Mouse (Mus musculus) kidney, adult 9 months (tissue): Measurements from ENCODE around the gene Slbp.
A peak's percentile ranks its signal among the peaks of the same experiment; 100 is the strongest.

Source experiments
- DNase-seq: peaks from one replicate; pipeline ENCODE4 v3.0.0; 2022

The Slbp gene

DNA sequence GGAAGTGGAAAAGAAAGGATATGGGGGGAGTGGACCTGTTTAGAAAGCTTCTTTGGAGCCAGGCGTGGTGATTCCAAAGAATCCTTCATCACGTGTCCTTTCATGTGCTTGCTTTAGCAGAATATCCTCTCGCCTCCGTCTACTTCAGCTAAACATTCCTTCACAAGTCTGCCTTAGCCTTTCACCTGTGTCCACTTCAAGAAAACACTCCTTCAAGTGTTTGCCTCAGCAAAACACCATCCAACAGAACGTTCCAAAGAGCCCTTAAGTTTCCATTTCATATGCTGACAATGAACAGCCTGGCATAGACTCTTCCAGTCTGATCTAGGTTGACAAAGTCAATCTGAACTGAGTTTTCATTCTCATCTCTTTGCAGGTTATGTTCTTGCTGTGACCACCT is 25.9 kb upstream of the Slbp start:
- no peak for DNase-seq

DNA sequence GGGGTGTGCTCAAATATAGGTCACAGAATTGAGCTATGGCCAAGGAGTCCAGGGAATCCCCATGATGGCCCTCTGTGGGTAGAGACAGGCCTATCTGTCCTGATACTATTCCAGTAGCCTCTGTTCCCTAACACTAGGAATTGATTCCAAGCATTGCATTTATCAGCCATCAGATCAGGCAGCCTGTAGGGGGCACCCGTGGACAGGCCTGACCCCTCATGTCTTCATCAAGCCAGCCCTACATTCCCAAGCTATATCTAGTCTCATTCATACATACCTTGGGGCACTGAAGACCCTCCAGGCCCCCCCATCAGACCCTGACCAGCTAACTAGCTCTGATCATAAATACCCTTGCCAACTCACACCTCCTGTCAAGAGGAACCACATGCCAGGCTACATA is 23.6 kb upstream of the Slbp start:
- peak; percentile 74 for DNase-seq

DNA sequence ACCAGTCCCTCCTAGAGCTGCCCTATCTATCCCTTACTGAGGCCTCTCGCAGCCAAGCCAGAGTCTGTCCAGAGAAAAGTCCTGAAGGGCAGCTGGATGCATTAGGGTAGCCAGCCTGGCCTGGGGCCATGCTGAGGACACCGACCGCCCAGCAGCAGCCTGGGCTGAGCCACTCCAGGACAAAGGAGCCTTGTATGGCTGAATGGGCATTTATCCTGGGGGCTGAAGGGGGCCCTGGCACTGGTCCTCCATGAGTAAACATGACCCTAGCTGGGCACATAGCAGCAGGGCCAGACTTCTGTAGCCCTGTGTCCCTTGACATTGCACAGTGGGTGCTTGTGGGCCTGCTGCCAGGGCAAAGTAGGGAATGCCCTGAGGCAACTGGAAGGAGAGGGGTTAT is 22.1 kb upstream of the Slbp start:
- DNase-seq: no peak

DNA sequence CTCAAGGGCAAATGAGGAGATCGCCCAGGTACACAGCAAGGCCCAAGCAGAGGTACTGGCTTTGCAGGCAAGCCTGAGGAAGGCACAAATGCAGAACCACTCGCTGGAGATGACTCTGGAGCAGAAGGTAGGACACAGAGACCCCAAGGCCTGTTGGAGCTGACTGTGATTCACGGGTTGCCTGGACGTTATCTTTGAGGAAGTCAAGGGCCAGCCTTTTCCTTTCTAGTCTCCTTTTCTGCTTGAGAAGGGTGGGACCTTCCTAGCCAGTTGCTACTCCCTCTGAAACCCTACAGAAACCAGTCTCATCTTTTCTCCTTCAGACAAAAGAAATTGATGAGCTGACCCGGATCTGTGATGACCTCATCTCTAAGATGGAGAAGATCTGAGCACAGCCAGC is 19.3 kb upstream of the Slbp start:
- no peak for DNase-seq

DNA sequence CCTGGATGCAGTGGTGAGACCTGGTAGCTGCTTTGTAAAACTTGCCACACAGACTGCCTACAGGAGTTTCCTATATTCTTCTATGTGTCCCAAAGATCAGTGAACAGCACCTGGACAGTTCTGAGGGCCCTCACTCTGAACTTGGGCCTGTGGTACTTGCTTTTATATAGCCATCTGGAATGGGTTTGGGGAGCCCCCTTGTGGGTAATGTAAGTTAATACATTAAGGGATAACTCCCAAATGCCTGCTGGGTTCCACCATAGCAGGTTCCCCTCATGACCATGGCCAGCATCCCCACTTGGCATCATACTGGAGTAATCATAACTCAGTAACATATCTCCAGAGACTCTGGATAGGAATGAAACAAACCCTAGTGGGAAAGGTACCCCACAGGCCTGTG is 15.8 kb upstream of the Slbp start:
- DNase-seq: peak; percentile 39

DNA sequence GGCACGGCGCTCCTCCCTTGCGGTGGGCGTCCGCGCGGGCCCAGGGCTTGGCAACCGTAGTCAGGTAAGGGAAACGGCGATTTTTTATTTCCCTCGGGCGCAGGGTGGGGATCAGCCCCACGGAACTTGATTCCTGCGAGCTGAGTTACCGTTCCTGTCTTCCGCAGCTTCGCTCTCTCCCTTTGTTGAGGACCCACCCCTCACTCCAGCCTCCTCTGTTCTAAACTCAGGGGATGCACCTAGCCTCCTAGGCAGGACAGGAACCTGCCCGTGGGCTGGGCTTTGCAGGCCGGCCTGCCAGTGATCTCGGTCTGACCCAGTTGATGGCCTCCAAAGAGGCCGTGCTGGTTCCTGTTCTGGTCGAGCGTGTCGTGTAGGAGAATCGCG is 6.3 kb upstream of the Slbp start:
- DNase-seq: peak; percentile 26

DNA sequence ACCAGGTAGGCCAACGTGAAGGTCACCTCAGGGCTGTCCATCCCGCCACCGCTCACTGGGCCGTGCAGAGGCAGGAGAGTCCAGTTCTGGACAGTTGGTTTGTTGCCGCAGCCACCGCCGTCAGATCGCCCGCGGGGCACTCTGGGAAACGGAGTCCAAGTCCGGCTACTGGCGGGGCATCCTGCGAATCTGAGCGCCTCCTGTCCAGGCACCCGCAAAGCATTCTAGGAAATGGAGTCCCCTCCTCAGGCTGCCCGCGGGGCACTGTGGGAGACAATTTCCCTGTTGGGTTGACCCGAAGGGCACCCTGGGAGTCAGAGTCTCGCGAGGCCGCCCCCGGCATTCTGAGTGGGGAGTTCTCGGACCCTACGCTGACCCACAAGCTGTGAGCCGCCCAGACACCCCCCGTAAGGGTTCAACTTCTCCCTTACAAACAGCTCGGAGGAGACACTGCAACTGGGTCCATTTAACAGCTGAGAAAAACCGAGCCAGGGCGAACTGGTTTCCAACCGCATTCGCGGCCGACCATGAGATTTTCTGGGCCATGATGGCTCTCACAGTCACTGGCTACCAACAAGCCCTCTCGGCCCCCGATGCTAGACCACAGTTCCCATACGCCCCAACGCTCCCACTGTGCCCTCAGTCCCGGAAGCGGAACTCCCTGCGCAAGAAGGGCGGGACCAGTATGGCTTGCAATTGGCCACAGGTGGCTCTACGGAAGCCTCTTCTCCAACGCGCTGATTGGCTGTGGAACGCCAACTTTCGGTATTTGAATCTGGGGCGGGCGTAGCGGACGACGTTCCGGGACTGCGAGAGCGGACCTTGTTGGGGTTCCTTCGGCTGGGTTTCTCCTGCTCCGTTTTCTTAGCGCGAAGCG is 5.7 kb upstream of the Slbp start, which contains the start of the genes Tacc3 and Tmem129:
Tacc3 (plus strand) TSS at position 342 of the 877 bp plus-strand sequence.
Tmem129 (minus strand) TSS at position 630 of the 877 bp plus-strand sequence.
- DNase-seq: peak; percentile 99

DNA sequence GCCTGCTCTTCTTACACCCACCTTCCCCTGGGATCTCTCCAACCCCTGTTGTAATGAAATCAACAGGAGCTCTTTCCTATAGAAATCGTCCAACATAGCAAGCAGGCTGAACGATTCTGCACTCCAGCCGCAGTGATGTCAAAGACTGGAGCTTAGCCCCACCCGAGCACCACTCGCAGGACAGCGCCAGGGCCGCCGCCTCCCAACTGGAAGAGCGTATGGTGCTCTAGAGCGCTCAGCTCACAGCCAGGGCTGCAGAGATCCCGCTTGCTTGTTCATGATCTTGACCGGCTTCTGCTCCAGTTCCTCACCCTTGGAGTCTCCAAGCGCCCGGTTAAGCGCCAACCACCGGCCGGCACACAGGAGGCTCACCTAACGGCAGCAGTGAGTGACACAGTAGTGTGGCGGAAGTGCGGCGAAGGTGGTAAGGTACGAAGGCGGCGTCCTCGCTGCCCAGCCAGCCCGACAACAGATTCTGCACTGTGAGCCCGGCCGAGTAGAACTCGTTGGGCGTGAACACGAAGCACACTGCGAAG is 4.9 kb upstream of the Slbp start:
- DNase-seq: no peak

DNA sequence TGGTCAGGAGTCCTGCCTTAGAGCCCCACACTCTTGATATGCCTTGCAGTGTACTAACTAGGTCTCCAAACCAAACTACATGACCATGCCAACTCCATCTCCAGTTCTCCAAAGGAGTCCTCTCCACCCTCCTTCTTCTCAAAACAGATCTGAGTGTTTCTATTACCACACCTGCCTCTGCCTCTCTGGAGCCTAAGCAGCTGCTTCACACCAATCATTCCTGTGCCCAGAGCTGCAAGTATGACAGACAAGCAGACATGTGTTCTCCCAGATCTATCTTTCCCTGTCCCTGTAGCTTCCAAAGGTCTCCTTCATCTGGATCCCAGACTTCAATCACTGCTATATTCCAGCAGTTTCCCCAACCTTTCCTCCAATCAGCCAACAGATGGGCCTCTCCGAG is 4.4 kb upstream of the Slbp start:
- no peak for DNase-seq

DNA sequence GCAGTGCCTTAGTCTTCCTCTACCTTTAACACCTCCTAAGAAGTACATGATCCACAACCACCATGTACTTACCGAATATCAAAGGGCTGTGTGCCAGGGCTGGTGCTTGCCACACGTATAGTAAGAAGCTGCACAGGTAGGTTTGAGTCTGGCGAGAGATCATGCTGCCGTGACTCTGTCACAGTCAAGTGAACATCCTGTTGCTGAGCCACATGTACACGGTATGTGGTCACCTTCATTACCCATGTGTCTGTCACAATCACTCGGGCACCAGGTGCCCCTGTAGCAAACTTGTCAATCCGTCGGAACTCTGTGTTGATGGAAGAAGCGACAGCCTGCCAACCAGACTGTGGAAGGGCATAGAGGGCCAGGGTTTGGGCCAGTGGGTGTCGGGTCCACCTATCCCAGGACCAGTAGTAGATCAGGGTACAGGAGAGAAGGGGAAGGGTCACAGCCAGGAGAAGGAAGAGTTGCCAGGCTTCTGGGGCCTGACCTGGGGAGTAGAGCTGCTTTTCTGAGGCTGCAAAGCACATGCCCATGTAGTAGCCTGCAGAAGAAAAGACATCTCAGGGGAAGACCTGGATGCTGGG is 3.0 kb upstream of the Slbp start:
- DNase-seq: no peak

DNA sequence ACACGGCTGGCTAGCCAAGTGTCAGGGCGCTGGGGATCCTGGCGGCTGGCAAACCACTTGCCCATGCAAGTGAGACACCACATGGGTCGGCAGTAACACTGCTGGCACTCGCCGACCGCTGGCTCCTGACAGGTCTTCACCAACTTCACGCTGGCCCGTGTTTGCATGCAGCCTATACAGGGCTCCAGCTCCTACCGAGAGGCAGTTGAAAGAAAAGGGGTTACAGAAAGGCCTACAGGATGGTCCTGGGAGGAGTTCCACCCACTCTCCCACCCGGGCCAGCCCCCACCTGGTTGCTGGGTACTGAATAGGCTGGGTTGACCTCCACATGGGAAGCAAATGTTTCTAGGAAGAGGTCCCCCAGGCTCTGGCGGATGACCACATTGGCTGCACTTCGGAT is 2.0 kb upstream of the Slbp start:
- no peak for DNase-seq

DNA sequence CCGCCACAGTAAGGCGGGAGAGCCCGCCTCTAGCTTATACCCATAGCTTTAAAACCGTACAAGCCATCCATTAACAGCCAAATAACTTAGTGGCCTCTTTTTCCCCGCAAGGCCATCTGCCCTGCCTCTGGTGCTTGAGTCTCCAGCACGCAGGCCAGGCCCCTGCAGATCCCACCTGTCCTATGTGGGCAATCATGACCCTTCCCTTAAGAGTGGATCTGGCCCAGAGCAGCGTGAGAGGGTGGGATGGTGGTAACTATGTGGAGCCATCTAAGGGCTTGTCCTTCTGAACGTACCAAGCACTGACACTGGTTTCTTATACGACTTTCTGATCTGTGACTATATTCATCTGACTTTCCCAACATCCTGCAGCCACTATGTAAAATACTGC is 404 bp upstream of the Slbp start:
- DNase-seq: no peak

DNA sequence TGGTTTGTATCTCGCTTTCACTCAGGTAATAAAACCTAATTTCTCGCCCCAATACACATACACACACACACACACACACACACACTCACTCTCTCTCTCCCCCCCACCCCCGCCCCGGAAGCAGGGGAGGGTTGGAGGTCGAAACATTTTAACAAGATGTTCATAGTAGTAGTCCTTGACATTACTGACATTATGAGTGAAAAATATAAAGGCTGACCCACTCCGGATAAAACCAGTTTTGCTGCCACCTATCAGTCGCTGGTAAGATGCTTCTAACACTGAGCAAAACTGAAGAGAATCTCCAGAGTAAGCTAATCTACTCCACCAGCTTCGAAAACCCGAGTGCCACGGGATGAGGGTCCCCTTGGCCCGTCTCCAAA is 843 bp downstream of the Slbp start:
- DNase-seq: no peak

DNA sequence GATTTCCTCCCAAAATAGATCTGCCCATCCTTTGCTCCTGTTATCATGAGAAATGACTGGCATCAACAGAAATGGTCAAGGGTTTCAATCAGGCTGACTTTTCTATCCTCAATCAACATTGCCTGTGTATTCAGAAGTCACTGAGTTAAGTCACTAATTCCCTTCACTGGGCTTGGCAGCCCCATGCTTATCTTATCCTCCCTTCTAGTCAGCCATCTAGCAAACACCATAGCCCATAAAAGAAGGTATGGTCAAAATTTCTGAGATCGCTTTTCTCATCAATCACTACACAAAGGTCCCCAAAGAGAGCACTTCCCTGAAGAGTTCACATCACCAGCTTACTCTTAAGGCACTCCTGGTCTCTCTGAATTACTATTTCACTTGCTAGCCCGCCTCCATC is 1.4 kb downstream of the Slbp start:
- no peak for DNase-seq

DNA sequence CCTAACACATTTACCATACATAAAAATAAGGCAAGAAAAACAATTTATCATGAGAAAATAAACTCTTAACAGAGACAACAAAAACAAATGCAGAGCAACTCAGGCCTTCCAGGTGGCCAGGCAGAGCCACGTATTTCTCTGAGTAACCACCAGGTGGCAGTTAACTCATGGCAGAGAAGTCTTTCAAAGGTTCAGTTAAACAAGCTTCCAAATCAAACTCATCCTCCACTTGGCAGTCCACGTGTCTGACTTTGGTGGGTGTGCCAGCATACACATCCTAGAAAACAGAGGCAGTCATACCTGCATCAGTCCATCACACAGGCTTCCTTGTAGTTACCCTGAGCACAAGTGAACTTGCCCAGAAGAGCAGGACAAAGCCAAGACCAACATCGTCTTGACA is 11.7 kb downstream of the Slbp start:
- peak; percentile 59 for DNase-seq

DNA sequence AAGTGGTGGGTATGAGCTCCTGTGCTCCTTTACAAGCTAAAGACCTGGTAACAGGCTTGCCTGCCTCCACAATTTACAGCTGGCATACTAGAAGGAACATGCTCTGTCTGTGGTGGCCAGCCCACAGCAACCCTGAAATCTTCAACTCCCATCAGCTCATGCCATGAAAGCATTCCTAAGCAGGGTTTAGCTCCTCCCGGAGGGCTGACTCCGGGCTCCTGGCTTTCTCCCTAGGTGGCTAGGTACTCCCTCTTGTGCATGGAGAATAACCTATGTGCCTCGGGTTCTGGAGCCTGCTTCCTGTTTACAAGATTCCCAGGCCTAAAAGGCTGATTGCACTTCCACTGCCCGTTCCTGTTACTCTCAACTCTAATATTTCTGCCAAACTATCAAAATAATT is 13.5 kb downstream of the Slbp start:
- DNase-seq: no peak

DNA sequence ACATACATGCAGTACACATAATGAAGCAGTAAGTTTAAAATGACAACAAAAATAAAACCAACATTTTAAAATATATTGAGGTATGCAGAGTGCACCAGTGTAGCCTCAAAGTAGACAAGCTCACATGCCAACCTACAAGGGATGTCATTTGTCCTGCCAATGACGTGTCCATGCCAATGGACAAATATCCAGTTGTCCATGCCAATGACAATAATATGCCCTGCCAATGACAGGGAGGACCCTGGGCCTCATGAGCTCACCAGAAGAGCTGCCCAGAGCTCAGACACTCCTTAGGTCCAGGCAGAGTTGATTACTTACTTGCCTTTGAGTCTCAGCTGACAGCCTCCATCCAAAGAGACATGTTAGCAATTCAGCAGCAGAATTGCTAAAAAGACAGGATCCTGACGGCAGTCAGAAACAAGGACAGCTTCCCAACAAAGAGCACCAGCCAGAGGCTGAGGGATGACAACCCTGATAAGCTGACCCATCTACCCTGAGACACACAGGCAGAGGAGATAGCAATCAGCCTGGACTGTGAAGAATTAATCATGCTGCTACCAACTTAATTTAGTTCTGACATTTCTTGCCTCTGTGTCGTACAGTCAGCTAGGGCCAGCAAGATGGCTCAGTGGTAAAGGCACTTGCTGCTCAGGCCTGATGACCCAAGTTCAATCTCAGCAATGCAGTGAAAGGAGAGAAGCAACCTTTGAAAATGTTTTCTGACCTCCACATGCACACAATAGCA is 14.6 kb downstream of the Slbp start:
- DNase-seq: no peak

DNA sequence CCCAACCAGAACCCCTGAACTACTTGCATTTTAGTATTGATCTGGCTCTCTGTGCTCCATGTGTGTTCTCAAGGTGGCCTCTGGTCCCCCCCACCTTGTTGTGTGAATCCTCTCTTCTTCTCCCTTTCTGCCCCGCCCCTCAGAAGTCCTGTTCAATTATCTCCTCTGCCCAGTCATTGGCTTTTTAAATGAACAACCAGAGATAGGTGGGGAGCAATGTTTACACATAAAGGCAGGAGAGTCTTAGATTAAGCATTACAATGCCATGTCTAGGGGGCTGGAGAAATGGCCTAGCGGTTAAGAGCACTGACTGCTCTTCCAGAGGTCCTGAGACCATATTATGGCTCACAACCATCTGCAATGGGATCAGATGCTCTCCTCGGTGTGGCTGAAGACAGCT is 17.0 kb downstream of the Slbp start:
- DNase-seq: no peak

DNA sequence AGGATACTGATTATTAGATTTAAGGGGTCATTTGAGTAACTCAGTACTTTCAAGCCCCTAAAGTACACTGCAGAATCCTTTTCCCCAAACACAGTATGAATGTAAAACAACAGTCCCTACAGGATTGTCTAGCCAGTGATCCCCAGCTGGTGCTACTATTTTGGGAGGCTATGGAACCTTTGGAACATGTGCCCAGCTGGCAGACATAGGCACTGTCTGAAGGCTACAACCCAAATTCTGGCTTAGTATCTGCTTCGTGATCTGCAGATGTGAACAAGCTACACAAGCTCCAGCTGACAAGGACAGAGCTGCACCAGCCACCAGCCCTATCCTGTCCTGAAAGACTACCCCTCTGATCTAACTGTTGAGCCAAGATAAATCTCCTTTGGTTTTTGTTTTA is 19.8 kb downstream of the Slbp start:
- no peak for DNase-seq

DNA sequence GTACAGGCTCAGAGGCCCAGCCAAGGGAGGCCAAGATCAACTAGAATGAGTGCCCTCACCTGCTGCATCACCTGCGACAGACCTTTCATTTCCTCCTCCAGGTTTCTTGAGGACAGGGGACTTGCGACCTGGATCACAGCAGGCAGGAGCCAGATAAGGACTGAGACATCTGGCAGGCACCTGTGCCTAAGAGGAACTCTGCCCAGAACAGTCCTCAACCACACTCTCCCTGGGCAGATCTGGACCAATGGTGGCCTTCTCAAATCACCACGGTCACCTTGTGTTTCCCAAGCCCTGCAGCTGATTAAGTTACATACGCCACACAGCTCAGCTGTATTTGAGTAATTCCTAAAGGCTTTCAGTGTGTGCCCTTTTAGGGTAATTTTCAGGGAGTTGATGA is 21.8 kb downstream of the Slbp start:
- DNase-seq: no peak

DNA sequence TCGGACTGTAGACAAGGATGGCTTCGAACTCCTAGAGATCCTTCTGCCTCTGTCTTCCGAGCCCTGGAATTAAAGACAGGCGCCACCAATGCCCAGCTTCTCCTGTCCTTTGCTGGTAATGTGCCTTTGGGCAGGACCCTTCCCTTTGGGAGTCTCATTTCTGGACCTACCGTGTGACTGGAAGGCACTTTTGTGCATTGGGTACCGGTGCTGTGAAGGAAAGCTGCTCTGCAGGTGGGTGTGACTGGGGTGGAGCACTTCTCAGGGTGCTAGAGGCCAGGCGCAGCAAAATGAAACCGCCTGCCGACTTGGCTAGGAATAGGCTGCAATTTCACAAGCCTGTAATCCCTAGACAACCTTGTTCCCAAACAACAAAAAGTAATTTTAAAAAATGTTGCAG is 22.3 kb downstream of the Slbp start:
- no peak for DNase-seq

DNA sequence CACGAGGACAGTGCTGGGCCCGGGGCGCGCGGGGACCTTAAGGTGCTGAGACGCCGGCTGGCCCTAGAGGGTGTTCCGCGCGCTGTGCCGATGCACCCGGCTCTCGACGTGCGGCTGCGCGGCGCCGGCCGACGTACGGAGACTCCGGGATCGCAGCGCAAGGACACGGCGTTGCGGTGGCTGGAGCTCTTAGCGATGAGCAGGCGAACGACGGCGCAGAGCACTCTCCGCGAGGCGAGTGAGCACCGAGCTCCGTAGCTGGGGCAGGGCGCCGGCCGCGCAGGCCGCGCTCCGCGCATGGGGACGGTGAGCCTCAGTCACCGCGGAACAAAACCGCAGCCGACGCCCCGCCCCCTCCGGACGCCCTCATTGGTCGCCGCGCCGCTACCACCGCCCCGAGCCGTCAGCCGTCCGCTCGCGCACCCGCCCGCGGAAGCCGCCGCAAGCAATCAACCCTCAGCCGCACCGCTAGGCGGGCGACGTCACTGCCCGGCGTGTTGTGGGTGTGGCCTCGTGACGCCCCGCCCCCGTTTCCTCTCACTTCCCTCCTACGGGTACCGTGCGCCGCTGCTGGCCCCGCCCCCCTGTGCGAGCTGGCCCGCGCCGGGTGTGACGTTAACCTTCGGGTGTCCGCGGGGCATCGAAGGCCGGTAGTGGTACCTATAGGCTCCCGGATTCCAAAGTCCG is 22.9 kb downstream of the Slbp start, which contains the start of the genes Fam53a and Gm9903:
Fam53a (minus strand) TSS at position 335 of the 687 bp plus-strand sequence.
Gm9903 (plus strand) TSS at position 625 of the 687 bp plus-strand sequence.
- DNase-seq: peak; percentile 100

DNA sequence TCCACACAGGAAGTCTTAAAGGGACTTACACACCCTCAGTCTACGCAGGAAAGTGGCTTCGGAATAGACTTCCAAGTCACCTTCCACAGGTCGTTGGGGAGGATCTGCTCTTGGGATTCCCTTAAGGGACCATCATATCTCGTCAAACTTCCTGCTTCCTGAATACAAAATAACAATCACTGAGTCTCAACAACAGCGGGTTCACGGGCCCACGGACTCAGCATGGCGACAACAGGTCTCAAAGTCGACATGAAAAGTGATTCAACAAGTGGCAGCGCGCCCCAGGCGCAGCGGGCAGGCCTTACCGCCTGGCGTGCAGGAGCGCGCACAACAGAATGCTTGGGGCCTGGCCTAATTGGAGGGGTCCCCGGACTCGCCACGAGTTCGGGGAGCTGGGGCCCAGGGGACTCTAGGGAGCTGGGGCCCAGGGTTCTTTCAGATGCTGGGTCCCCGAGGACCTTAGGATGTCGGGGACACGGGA is 23.5 kb downstream of the Slbp start:
- peak; percentile 57 for DNase-seq
